Mouse (Mus musculus) ES-Bruce4 (cell line): ENCODE measurements at regions not wholly inside any gene's neighbourhood (a gene's known extent, or its start where the extent isn't known, plus 50 kb on each side); places are given as distances from the start of the nearest gene placed in this dataset.
"Not testable (repeated sequence)": the region's sequence is repeated elsewhere in the genome, so short reads cannot be mapped to it uniquely, and the experiment has no call there.

Experiments
- CTCF ChIP-seq: IDR thresholded peaks from one replicate; pipeline ENCODE4 v1.8.1; 2011; ENCODE audit warnings: low read depth, low read length
- POLR2A ChIP-seq: IDR thresholded peaks from one replicate; pipeline ENCODE4 v1.8.1; 2011; ENCODE audit warnings: low read length; ENCODE audit not compliant: insufficient read depth

DNA sequence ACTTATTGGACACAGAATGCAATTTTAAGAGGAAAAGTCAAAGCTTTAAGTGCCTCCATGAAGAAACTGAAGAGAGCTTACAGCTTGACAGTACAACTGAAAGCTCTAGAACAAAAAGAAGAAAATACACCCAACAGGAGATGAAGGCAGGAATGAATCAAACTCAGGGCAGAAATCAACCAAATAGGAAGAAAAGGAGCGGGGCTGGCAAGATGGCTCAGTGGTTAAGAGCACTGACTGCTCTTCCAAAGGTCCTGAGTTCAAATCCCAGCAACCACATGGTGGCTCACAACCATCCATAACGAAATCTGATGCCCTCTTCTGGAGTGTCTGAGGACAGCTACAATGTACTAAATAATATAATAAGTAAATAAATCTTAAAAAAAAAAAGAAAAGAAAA, 124.8 kb downstream of the Gm31371 start:
- TF ChIP-seq POLR2A, CTCF: not testable (repeated sequence)
